Mouse (Mus musculus) G1E (cell line): ENCODE measurements at regions not wholly inside any gene's neighbourhood (a gene's known extent, or its start where the extent isn't known, plus 50 kb on each side); places are given as distances from the start of the nearest gene placed in this dataset.

Source experiments
- ATAC-seq: 2 replicates; pipeline ENCODE4 v1.8.0; 2016; ENCODE audit warnings: mild to moderate bottlenecking; ENCODE audit not compliant: insufficient number of reproducible peaks, poor library complexity, low FRiP score, severe bottlenecking; ENCODE audit errors: extremely low read depth
- DNase-seq: peaks from one replicate; pipeline ENCODE4 v3.0.0; 2012; ENCODE audit warnings: low spot score
- H3K27me3 ChIP-seq: 2 replicates; pipeline ENCODE4 v1.6.1; 2012; ENCODE audit warnings: mild to moderate bottlenecking, low read length, inconsistent platforms; ENCODE audit not compliant: insufficient read depth
- H3K36me3 ChIP-seq: replicated peaks from 2 replicates; pipeline ENCODE3; 2012; ENCODE audit warnings: mild to moderate bottlenecking, inconsistent platforms
- H3K4me1 ChIP-seq: 2 replicates; pipeline ENCODE4 v1.6.1; 2012; ENCODE audit warnings: low read depth, low read length, inconsistent platforms, mixed read lengths; ENCODE audit not compliant: insufficient read depth
- H3K4me3 ChIP-seq: 2 replicates; pipeline ENCODE4 v1.5.1; 2012; ENCODE audit warnings: low read depth, mild to moderate bottlenecking, inconsistent platforms, low read length, moderate library complexity, mixed read lengths
- H3K9me3 ChIP-seq: replicated peaks from 2 replicates; pipeline ENCODE4 v1.6.1; 2012; ENCODE audit warnings: inconsistent platforms
- CTCF ChIP-seq: IDR thresholded peaks from 2 replicates; pipeline ENCODE4 v1.5.1; 2012; ENCODE audit warnings: low read depth, low read length, inconsistent platforms, mixed read lengths
- GATA1 ChIP-seq: IDR thresholded peaks from 2 replicates; pipeline ENCODE4 v1.6.1; 2012; ENCODE audit warnings: borderline replicate concordance, low read length, inconsistent platforms, mixed read lengths
- GATA2 ChIP-seq: IDR thresholded peaks from 2 replicates; pipeline ENCODE4 v1.6.1; 2012; ENCODE audit warnings: low read depth, low read length, inconsistent platforms, borderline replicate concordance
- POLR2AphosphoS5 ChIP-seq: IDR thresholded peaks from 2 replicates; pipeline ENCODE4 v1.6.1; 2012; ENCODE audit warnings: low read depth, low read length, inconsistent platforms; ENCODE audit not compliant: insufficient replicate concordance
- TAL1 ChIP-seq: conservative IDR thresholded peaks from 2 replicates; pipeline ENCODE4 v1.6.1; 2012; ENCODE audit warnings: low read depth, low read length, inconsistent platforms, mixed read lengths

DNA sequence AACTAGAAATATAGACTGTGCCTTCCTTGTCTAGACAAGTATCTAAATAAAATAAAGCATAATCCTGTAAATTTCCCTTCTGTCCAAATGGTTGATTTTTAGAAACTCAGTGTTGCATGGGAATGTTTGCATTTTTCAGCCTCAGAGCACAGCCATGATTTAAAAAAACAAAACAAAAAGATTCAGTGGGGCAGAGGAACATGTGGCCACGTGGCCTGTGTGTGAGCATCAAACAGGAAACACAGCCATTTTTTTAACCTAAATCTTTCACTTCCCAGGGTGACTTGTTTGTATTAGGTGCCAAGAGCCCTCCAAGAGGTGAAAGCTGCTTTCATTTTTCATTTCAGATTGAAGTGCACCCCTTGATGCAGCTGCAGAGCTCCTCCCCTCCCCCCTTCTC is 349.5 kb downstream of the Cd109 start:
- no peak overlapping the region for H3K4me3 ChIP-seq
- no peak for ATAC-seq
- TF ChIP-seq CTCF, result no peak
- no peak for TF ChIP-seq GATA2
- TF ChIP-seq TAL1, result no peak
- TF ChIP-seq POLR2AphosphoS5, result no peak
- no peak for TF ChIP-seq GATA1
- no peaks in the 10 kb centered on the region for H3K9me3 ChIP-seq
- H3K27me3 ChIP-seq, result no peaks in the 10 kb centered on the region
- H3K4me1 ChIP-seq, result no peaks in the 10 kb centered on the region
- no peaks in the 10 kb centered on the region for H3K36me3 ChIP-seq
- DNase-seq, result no peak

DNA sequence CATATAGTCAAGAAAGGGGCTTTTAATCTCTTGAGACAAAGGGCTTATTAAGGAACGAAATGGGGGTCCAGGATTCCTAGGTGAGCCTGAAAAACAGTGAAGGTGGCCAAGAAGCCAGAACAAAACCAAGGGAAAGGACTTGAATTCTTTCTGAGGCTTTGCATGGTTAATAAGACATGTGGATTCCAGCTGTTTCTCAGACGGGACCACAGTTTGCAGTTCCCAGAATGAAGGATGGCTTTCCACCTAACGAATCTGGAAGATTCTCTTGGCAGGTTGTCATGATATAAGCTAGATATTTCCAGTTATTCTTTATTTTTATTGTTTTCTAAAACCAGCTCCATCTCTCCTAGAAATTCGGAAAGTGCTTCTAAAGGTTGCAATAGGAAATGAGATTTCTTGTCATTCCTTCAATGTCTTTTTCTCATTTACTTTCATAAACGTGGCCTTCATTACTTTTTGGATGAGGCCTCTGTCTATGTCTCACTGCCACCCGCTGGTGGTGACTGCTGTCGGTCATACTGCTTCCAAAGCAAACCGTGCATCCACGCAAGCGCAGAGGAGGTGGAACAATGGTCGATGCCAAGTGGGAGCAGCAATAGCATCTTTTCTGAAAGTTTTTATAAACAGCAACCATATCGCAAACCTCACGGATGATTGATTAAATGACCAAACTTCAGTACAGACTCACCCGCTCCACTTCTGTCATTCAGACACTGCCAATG is 350.0 kb downstream of the Cd109 start:
- ATAC-seq (no peak), DNase-seq (no peak)
- Histone ChIP-seq H3K36me3 (no peaks in the 10 kb centered on the region), H3K9me3 (no peaks in the 10 kb centered on the region), H3K4me1 (no peaks in the 10 kb centered on the region), H3K27me3 (no peaks in the 10 kb centered on the region), H3K4me3 (no peak overlapping the region)
- TF ChIP-seq GATA2, result no peak
- no peak for TF ChIP-seq GATA1
- no peak for TF ChIP-seq TAL1
- TF ChIP-seq POLR2AphosphoS5, result no peak
- TF ChIP-seq CTCF, result no peak

DNA sequence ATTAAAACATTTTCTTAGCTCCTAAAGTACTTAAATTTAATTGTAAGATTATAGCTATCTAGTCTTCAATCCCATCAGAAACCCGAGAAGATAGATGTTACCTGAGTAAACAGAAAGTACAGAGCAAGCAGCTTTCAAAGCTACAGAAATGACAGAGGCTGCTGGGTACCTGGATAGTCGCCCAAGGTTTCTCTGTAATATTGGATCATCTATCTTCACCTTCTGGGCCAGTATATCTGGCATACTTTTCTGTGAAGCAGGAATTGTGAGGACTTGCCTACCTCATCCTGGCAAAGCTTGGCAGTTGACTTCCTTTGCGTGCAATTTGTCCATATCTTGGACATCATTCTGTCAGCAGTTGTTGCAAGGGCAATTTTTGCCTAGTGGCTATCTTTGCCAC is 356.4 kb downstream of the Cd109 start:
- no peak for ATAC-seq
- H3K4me3 ChIP-seq, result no peak overlapping the region
- H3K27me3 ChIP-seq, result no peaks in the 10 kb centered on the region
- DNase-seq, result no peak
- no peak for TF ChIP-seq POLR2AphosphoS5
- no peak for TF ChIP-seq GATA2
- no peak for TF ChIP-seq CTCF
- TF ChIP-seq TAL1, result no peak
- TF ChIP-seq GATA1, result no peak
- H3K36me3 ChIP-seq, result no peaks in the 10 kb centered on the region
- H3K4me1 ChIP-seq, result no peaks in the 10 kb centered on the region
- H3K9me3 ChIP-seq, result no peaks in the 10 kb centered on the region

DNA sequence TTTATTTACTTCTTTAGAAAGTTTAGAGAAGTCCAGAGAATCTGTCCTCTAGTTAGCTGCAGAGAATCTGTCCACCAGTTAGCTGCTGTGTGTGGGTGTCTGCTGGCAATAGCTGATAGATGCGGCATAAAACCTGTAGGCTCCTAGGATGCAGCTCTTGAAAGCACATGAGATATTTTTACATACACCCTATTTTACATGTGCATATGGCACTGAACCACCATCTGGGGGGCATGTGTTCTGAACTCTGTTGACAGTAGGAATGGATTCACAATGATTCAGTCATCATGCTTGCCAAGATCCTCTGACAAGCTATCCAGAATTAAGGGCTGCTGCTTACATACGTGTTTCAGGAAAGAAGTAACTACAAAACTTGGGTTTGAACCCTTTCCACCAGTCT is 368.4 kb downstream of the Cd109 start:
- Histone ChIP-seq H3K4me1 (no peaks in the 10 kb centered on the region), H3K27me3 (0 out of 2 replicates have a peak, but pooled peaks cover 3% of the 10 kb centered on the region), H3K9me3 (no peaks in the 10 kb centered on the region), H3K4me3 (no peak overlapping the region), H3K36me3 (no peaks in the 10 kb centered on the region)
- ATAC-seq (no peak), DNase-seq (no peak)
- no peak for TF ChIP-seq TAL1
- TF ChIP-seq GATA1, result no peak
- TF ChIP-seq GATA2, result no peak
- TF ChIP-seq CTCF, result no peak
- no peak for TF ChIP-seq POLR2AphosphoS5

DNA sequence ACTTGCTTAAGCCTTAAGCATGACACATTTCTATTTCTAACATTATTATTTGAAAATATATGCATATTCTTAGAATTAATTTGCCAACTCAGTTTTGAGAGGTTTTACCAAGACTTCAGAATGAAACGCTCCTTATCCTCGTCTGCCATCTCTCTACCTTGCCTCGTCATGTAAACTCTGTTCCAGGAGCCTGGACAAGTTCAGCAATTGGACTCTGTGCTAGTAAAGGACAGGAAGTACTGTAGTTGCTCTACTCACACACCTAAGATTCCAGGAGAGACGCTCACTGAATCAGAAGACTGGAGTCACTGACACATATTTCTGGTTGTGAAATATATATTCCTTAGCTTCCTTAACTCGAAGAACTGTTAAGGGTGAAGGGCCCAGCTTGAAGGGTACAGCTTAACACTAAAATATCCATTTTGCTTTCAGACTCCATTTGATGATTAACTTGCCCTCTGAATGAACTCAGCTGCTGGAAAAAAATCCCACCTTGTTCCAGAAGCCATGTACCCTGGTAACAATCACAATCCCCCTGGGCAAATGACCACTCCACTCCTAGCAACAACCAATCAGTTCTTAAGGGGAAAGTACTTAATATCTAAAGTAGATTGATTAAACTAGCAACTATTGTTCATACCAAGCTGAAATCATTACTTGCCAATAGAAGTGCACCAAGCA is 370.0 kb downstream of the Cd109 start:
- Histone ChIP-seq H3K4me1 (no peaks in the 10 kb centered on the region), H3K27me3 (0 out of 2 replicates have a peak, but pooled peaks cover 3% of the 10 kb centered on the region), H3K36me3 (no peaks in the 10 kb centered on the region), H3K9me3 (no peaks in the 10 kb centered on the region), H3K4me3 (no peak overlapping the region)
- no peak for TF ChIP-seq GATA1
- TF ChIP-seq GATA2, result no peak
- no peak for TF ChIP-seq POLR2AphosphoS5
- TF ChIP-seq CTCF, result no peak
- no peak for TF ChIP-seq TAL1
- DNase-seq (no peak), ATAC-seq (no peak)

DNA sequence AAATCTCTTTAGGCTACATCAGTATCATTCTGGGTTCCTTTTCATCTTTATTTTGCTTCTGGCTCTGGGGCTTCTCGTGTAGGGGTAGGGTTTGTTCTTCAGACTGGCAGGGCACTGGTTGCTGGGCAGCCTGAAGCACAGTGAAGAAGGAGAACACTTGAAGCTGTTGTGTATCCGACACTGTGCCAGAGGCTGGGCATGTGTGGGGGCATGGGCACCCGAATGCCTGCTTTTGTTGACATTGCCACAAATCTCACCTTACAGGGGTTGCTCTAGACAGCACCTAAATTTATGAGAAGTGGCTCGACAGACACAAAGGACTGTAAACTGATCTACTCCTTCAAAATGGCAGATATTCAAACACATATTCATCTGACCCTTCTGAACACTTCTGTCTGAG is 376.0 kb downstream of the Cd109 start:
- TF ChIP-seq POLR2AphosphoS5, result no peak
- TF ChIP-seq CTCF, result no peak
- no peak for TF ChIP-seq TAL1
- TF ChIP-seq GATA1, result no peak
- TF ChIP-seq GATA2, result no peak
- Histone ChIP-seq H3K4me3 (no peak overlapping the region), H3K36me3 (no peaks in the 10 kb centered on the region), H3K9me3 (no peaks in the 10 kb centered on the region), H3K4me1 (no peaks in the 10 kb centered on the region), H3K27me3 (peaks cover 3% of the 10 kb centered on the region; the same call in 1 of the 2 replicates)
- DNase-seq (no peak), ATAC-seq (no peak)
